Mouse (Mus musculus) lung, embryonic 15.5 days (tissue): ENCODE data around the gene Unk. TPM values are rescaled to one million over a fixed set of nuclear protein-coding genes. Genes with fewer than 3 reads are reported as not detected.

Source experiments
- ATAC-seq: fragments of 200-750 bp; cut with Nextera tagmentation; 2 replicates; pipeline ENCODE4 v1.8.0; 2017; ENCODE audit warnings: moderate number of reproducible peaks, borderline replicate concordance; ENCODE audit not compliant: low FRiP score, low TSS enrichment; ENCODE audit errors: extremely low read depth
- H3K27ac ChIP-seq: fragments of 300-500 bp; sonication (generic); 2 replicates; pipeline ENCODE4 v1.5.1; 2015; ENCODE audit warnings: moderate library complexity, mild to moderate bottlenecking, inconsistent platforms
- H3K27me3 ChIP-seq: fragments of 300-500 bp; sonication (generic); 2 replicates; pipeline ENCODE4 v1.6.1; 2015; ENCODE audit warnings: inconsistent platforms
- H3K36me3 ChIP-seq: fragments of 300-500 bp; sonication (generic); 2 replicates; pipeline ENCODE4 v1.6.1; 2015; ENCODE audit warnings: inconsistent platforms
- H3K4me1 ChIP-seq: fragments of 300-500 bp; sonication (generic); 2 replicates; pipeline ENCODE4 v1.6.1; 2015; ENCODE audit warnings: inconsistent platforms
- H3K4me2 ChIP-seq: fragments of 300-500 bp; sonication (generic); 2 replicates; pipeline ENCODE4 v1.6.1; 2015; ENCODE audit warnings: inconsistent platforms, mild to moderate bottlenecking, moderate library complexity
- H3K4me3 ChIP-seq: fragments of 300-500 bp; sonication (generic); 2 replicates; pipeline ENCODE4 v1.5.1; 2015; ENCODE audit warnings: mild to moderate bottlenecking, inconsistent platforms
- H3K9ac ChIP-seq: fragments of 300-500 bp; sonication (generic); 2 replicates; pipeline ENCODE4 v1.6.1; 2015; ENCODE audit warnings: inconsistent platforms
- H3K9me3 ChIP-seq: fragments of 300-500 bp; sonication (generic); 2 replicates; pipeline ENCODE4 v1.6.1; 2016; ENCODE audit warnings: inconsistent platforms
- WGBS: fragments of 180-500 bp; shearing (Covaris S2); methylation state at CpG from one replicate; pipeline ENCODE4 v1.1.7; 2015; 5-methylcytosine and 5-hydroxymethylcytosine counted together
- polyA plus RNA-seq: library from polyadenylated mRNA; unstranded; fragments of >200 nt; fragmentation: Nextera tagmentation; extraction: Ambion mirVana; gene quantifications from 2 replicates; pipeline ENCODE4 v1.2.1, GENCODE M21; 2015

Gene Unk
- polyA plus RNA-seq, 1 experiment from 2014 or later, result 37.7 TPM

DNA sequence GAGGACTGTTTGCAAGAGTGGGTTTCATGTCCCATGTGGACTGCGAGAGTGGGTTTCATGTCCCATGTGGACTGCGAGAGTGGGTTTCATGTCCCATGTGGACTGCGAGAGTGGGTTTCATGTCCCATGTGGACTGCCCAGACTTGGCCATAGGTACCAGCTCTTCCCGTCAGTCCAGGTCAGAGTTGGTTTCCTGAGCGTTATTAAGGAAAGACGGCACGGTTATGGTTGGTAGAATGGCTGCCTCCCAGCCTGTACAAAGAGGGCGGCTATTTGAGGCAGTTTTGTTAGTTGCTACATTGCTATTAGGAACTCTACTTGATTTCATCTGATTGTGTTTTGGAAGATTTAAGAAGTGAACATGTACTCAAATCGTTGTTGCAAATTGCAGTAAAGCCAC is 7.7 kb downstream of the Unk start:
- WGBS, result 89% methylated on average over 9 of the region's 9 CpGs
- Histone ChIP-seq H3K9me3 (no peaks in the 10 kb centered on the region), H3K27ac (no peak overlapping the region), H3K27me3 (no peaks in the 10 kb centered on the region), H3K4me1 (no peaks in the 10 kb centered on the region), H3K4me2 (no peak overlapping the region), H3K4me3 (no peak overlapping the region), H3K36me3 (peaks cover 47% of the 10 kb centered on the region), H3K9ac (no peak overlapping the region)
- no peak for ATAC-seq

- H3K9me3 ChIP-seq, result no peaks in the 10 kb centered on the region
- no peak for ATAC-seq
- no peaks in the 10 kb centered on the region for H3K4me1 ChIP-seq
- peaks cover 58% of the 10 kb centered on the region for H3K36me3 ChIP-seq
- H3K27ac ChIP-seq, result no peak overlapping the region
- H3K4me2 ChIP-seq, result no peak overlapping the region
- no peaks in the 10 kb centered on the region for H3K27me3 ChIP-seq
- no peak overlapping the region for H3K9ac ChIP-seq
- H3K4me3 ChIP-seq, result no peak overlapping the region
- 79% methylated on average over 6 of the region's 6 CpGs for WGBS
Measured at GRCm38 (mm10) chr11:116040593-116040992, 10.5 kb downstream of the Unk start.

DNA sequence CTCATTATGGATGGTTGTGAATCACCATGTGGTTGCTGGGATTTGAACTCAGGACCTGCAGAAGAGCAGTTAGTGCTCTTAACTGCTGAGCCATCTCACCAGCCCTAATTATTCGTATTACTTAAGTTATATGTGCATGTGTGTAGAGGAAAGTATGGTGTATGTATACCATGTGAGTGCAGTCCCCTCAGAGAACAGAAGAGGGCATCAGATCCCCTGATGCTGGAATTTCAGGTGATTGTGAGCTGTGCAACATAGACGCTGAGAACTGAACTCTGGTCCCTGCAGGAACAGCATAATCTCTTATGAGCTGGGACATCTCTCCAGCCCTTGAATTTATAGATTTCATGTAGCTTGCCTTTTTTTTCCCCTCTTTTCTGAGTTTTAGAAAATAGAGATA is 11.7 kb downstream of the Unk start:
- H3K27ac ChIP-seq, result no peak overlapping the region
- no peaks in the 10 kb centered on the region for H3K27me3 ChIP-seq
- no peaks in the 10 kb centered on the region for H3K4me1 ChIP-seq
- H3K9me3 ChIP-seq, result no peaks in the 10 kb centered on the region
- H3K4me2 ChIP-seq, result no peak overlapping the region
- 98% methylated on average over 2 of the region's 2 CpGs for WGBS
- no peak for ATAC-seq
- H3K36me3 ChIP-seq, result peaks cover 63% of the 10 kb centered on the region
- no peak overlapping the region for H3K9ac ChIP-seq
- no peak overlapping the region for H3K4me3 ChIP-seq

DNA sequence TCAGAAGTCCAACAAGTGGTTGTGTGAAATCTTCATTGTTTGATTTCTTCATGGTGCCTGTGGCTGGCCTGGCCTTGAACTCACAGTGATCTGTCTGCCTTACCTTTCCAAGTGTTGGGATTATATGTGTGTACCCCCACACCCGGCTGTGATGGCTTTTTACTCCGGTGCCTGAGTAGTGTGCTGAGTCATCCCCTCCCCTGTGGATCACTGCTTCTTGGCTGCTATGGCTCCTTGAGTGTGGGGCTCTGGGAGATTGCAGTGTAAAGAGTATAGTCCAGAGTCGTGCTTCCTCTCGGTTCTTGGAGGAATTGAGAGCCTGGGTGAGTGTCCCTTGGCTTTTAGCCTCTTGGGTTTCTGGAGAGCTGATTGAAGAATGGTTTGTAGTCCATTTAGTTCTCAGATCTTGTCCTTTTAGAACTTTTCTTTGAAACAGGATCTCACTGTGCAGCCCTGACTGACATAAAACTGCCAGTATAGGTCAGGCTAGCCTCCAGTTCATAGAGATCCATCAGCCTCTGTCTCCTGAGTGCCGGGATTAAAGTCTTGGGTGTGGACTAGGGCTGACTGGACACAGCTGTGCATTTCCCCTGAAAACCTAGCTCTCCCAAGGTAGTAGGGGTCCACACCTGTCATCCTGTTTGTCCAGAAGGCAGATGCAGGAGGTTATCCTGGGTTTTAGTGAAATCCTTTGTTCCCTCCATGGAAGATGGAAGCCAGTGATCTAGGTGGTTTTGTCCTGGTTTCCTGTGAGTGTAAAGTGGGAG is 12.4 kb downstream of the Unk start:
- peaks cover 70% of the 10 kb centered on the region for H3K36me3 ChIP-seq
- WGBS, result 77% methylated on average over 5 of the region's 5 CpGs

DNA sequence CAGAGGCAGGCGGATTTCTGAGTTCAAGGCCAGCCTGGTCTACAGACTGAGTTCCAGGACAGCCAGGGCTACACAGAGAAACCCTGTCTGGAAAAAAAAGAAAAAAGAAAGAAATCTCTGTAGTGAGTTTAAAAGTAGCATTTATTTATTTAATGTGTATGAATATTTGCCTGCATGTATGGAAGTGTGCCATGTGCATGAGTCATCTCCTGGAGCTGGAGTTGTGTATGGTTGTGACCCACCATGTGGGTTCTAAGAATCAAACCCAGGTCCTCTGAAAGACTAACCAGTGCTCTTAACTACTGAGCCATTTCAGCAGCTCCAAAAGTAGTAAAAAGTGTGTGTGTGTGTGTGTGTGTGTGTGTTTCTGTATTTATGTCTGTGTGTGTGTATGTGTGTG is 13.2 kb downstream of the Unk start:
- H3K4me1 ChIP-seq, result no peaks in the 10 kb centered on the region
- ATAC-seq, result no peak
- peaks cover 75% of the 10 kb centered on the region for H3K36me3 ChIP-seq
- H3K9ac ChIP-seq, result no peak overlapping the region
- no peak overlapping the region for H3K27ac ChIP-seq
- H3K27me3 ChIP-seq, result no peaks in the 10 kb centered on the region
- no peaks in the 10 kb centered on the region for H3K9me3 ChIP-seq
- 90% methylated on average over 1 of the region's 1 CpGs for WGBS
- H3K4me3 ChIP-seq, result no peak overlapping the region
- H3K4me2 ChIP-seq, result no peak overlapping the region

More for the DNA sequence above, 12.4 kb downstream of the Unk start:
- H3K4me2 ChIP-seq, result no peak overlapping the region
- ATAC-seq, result no peak
- H3K4me1 ChIP-seq, result no peaks in the 10 kb centered on the region
- H3K9ac ChIP-seq, result no peak overlapping the region
- no peak overlapping the region for H3K27ac ChIP-seq
- no peaks in the 10 kb centered on the region for H3K9me3 ChIP-seq
- H3K27me3 ChIP-seq, result no peaks in the 10 kb centered on the region
- no peak overlapping the region for H3K4me3 ChIP-seq

DNA sequence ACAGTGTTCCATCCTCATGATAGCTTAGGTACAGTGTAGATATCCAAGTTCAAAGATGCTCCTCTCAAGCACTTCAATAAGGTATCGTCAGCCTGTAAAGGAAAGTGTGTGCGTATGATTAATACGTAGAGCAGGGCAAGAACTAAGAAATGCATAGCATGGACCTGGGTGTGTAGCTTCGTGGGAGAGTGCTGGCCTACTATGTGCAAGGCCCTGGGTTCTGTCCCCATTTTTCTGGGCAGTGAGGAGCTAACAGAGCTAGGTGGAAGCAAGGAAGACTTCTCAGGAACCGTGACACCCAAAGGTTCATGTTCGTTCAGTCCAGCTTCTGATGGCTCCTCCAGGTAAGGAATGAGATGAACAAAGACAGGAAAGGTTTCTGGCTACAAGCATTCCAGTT is 15.1 kb downstream of the Unk start:
- H3K27ac ChIP-seq, result no peak overlapping the region
- no peak overlapping the region for H3K9ac ChIP-seq
- H3K9me3 ChIP-seq, result no peaks in the 10 kb centered on the region
- H3K4me1 ChIP-seq, result no peaks in the 10 kb centered on the region
- no peak overlapping the region for H3K4me2 ChIP-seq
- H3K4me3 ChIP-seq, result no peak overlapping the region
- WGBS, result 92% methylated on average over 6 of the region's 6 CpGs
- ATAC-seq, result no peak
- peaks cover 80% of the 10 kb centered on the region for H3K36me3 ChIP-seq
- no peaks in the 10 kb centered on the region for H3K27me3 ChIP-seq

GRCm38 (mm10) chr11:116049610-116050009 is 19.5 kb downstream of the Unk start:
- no peaks in the 10 kb centered on the region for H3K27me3 ChIP-seq
- no peak for ATAC-seq
- H3K27ac ChIP-seq, result no peak overlapping the region
- H3K9me3 ChIP-seq, result no peaks in the 10 kb centered on the region
- H3K4me3 ChIP-seq, result no peak overlapping the region
- H3K9ac ChIP-seq, result no peak overlapping the region
- peaks cover 96% of the 10 kb centered on the region for H3K36me3 ChIP-seq
- 67% methylated on average over 2 of the region's 2 CpGs for WGBS
- H3K4me1 ChIP-seq, result no peaks in the 10 kb centered on the region
- no peak overlapping the region for H3K4me2 ChIP-seq

DNA sequence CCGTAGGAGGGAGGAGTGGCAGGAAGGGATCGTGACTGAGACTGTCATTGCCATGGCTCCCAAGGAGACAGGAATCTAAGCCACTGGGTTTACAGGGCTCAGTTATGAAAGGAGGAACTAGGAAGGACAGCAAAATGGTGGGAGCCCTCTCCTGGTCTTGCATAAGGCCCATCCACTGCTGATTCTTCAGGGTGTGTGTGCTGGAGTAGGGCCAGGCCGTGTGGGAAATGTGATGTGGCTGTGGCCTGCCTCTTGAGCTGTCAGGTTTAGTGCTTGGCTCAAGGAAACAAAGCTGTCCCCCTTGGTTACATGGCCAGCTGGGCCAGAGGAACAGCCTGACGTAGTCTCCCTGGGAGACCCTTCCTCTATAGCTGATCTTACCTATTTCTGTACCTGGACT is 20.1 kb downstream of the Unk start:
- H3K36me3 ChIP-seq, result peaks cover 96% of the 10 kb centered on the region
- no peak overlapping the region for H3K27ac ChIP-seq
- ATAC-seq, result no peak
- WGBS, result 73% methylated on average over 4 of the region's 4 CpGs
- H3K4me1 ChIP-seq, result no peaks in the 10 kb centered on the region
- no peaks in the 10 kb centered on the region for H3K27me3 ChIP-seq
- H3K9me3 ChIP-seq, result no peaks in the 10 kb centered on the region
- H3K4me2 ChIP-seq, result no peak overlapping the region
- H3K9ac ChIP-seq, result no peak overlapping the region
- H3K4me3 ChIP-seq, result no peak overlapping the region

- Histone ChIP-seq H3K9ac (no peak overlapping the region), H3K36me3 (peaks cover 97% of the 10 kb centered on the region), H3K9me3 (no peaks in the 10 kb centered on the region), H3K4me3 (no peak overlapping the region), H3K4me2 (no peak overlapping the region), H3K27ac (no peak overlapping the region; the same call in 1 of the 2 replicates), H3K27me3 (no peaks in the 10 kb centered on the region), H3K4me1 (no peaks in the 10 kb centered on the region)
- ATAC-seq, result no peak
- 71% methylated on average over 9 of the region's 9 CpGs for WGBS
Measured at GRCm38 (mm10) chr11:116053510-116054229, 23.5 kb downstream of the Unk start.

GRCm38 (mm10) chr11:116055873-116056272 is 25.8 kb downstream of the Unk start:
- 89% methylated on average over 11 of the region's 11 CpGs for WGBS
- no peaks in the 10 kb centered on the region for H3K9me3 ChIP-seq
- H3K4me2 ChIP-seq, result no peak overlapping the region
- H3K9ac ChIP-seq, result no peak overlapping the region
- no peak overlapping the region for H3K4me3 ChIP-seq
- no peaks in the 10 kb centered on the region for H3K27me3 ChIP-seq
- no peak overlapping the region for H3K27ac ChIP-seq
- ATAC-seq, result no peak
- H3K36me3 ChIP-seq, result peaks cover 96% of the 10 kb centered on the region
- no peaks in the 10 kb centered on the region for H3K4me1 ChIP-seq

- no peak overlapping the region for H3K27ac ChIP-seq
- H3K36me3 ChIP-seq, result peaks cover 90% of the 10 kb centered on the region
- no peak for ATAC-seq
- 69% methylated on average over 4 of the region's 4 CpGs for WGBS
- H3K4me1 ChIP-seq, result no peaks in the 10 kb centered on the region
- H3K4me2 ChIP-seq, result no peak overlapping the region
- H3K4me3 ChIP-seq, result no peak overlapping the region
- no peak overlapping the region for H3K9ac ChIP-seq
- no peaks in the 10 kb centered on the region for H3K27me3 ChIP-seq
- no peaks in the 10 kb centered on the region for H3K9me3 ChIP-seq
Measured at GRCm38 (mm10) chr11:116057237-116057881, 27.2 kb downstream of the Unk start.

GRCm38 (mm10) chr11:116058022-116058614 is 28.0 kb downstream of the Unk start:
- Histone ChIP-seq H3K9ac (no peak overlapping the region), H3K9me3 (no peaks in the 10 kb centered on the region), H3K36me3 (peaks cover 83% of the 10 kb centered on the region), H3K27ac (no peak overlapping the region), H3K4me2 (no peak overlapping the region), H3K4me1 (no peaks in the 10 kb centered on the region), H3K4me3 (no peak overlapping the region), H3K27me3 (no peaks in the 10 kb centered on the region)
- WGBS, result 69% methylated on average over 12 of the region's 12 CpGs
- ATAC-seq, result no peak
